Mouse (Mus musculus) bone marrow, adult 2 months (tissue): ENCODE data around the gene 4930415O20Rik.

ENCODE experiments used
- CTCF ChIP-seq: fragments of 200-500 bp; IDR thresholded peaks from 2 replicates; pipeline ENCODE4 v1.5.1; 2011; ENCODE audit warnings: low read length, control low read depth; ENCODE audit not compliant: control insufficient read depth, insufficient read depth
- POLR2A ChIP-seq: fragments of 200-500 bp; IDR thresholded peaks from 2 replicates; pipeline ENCODE4 v1.6.1; 2011; ENCODE audit warnings: low read depth, mild to moderate bottlenecking, control low read depth, low read length, borderline replicate concordance; ENCODE audit not compliant: control insufficient read depth

DNA sequence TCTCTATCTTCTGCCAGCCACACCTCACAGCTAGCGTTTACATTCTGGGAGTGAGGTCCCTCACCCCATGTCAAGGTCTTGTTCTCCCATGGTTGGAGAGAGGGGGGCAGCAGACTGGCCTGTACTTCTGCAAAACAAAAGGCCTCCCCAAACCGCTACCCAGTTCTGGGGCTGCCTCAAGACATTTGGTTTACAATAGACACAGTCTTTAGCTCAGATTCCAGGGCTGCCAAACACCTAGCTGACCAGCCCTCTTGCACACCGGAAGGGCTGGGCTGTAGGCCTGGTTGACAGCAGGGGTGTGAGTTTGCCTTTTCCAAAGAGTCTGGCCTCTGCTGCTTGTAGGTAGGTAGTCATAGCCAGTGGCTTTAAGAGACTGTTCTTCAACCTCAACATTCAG is 66.4 kb downstream of the 4930415O20Rik start:
- no peak for TF ChIP-seq POLR2A
- TF ChIP-seq CTCF = no peak
